Mouse (Mus musculus): ENCODE data around the gene Dmrta2.

- TF ChIP-seq E2F4 (IDR thresholded peaks at IDR 0.05; ENCODE audit: insufficient read depth), result no peak
- no peak for TF ChIP-seq POLR2A (IDR thresholded peaks at IDR 0.05; ENCODE audit: insufficient read length, low read depth)
Measured at GRCm38 (mm10) chr4:109963570-109964279, 14.1 kb upstream of the Dmrta2 start.

Data from myocyte (in vitro differentiated cells).